Mouse (Mus musculus) lung, adult 2 months (tissue): Measurements from ENCODE around the gene Cc2d1b.

ENCODE experiments used
- CTCF ChIP-seq: fragments of 200-500 bp; IDR thresholded peaks from 2 replicates; pipeline ENCODE4 v1.5.1; 2011; ENCODE audit warnings: mild to moderate bottlenecking, low read length, control low read depth; ENCODE audit not compliant: insufficient read depth
- POLR2A ChIP-seq: fragments of 200-500 bp; IDR thresholded peaks from 2 replicates; pipeline ENCODE4 v1.6.1; 2011; ENCODE audit warnings: low read depth, mild to moderate bottlenecking, control low read depth, low read length, borderline replicate concordance; ENCODE audit errors: extremely low read depth

GRCm38 (mm10) chr4:108630096-108630495 is 10.4 kb downstream of the Cc2d1b start:
- TF ChIP-seq POLR2A (no peak), CTCF (no peak)
